Mouse (Mus musculus) heart, postnatal 0 days (tissue): Measurements from ENCODE around the gene Tmeff2.

ENCODE experiments used
- CTCF ChIP-seq: IDR thresholded peaks from 2 replicates; pipeline ENCODE4 v1.5.1; 2016; ENCODE audit warnings: antibody characterized with exemption, control low read depth, low read depth
- EP300 ChIP-seq: IDR thresholded peaks from 2 replicates; pipeline ENCODE4 v1.6.1; 2016; ENCODE audit warnings: antibody characterized with exemption, low read depth

DNA sequence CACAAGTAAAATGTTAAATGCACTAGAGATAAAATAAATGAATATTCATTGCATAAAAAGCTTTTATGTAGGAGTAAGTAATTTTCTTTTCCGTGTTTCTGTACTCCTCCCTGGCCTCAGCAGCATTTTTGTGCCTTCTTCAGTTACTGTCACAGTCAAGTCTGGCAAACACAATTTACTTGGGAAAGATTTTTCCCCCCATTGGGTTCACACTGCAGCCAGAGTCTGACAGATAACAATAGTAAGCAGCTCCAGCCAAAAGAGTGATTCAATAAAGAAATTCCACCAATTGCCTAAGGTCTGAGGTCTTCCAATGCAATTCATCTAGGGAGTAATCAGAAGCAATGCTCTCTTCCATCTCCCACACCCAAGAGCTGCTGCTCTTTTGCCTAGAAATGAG is 48.1 kb downstream of the Tmeff2 start:
- TF ChIP-seq EP300: no peak
- TF ChIP-seq CTCF: no peak
